Mouse (Mus musculus): Measurements from ENCODE around the gene Mydgf.

GRCm38 (mm10) chr17:56148280-56148679, 35.4 kb downstream of the Mydgf start:
- TF ChIP-seq MAX (IDR thresholded peaks at IDR 0.05; ENCODE audit: low read depth), result no peak
- TF ChIP-seq POLR2AphosphoS2 (IDR thresholded peaks at IDR 0.05; ENCODE audit: insufficient read length, low read depth), result no peak
- TF ChIP-seq POLR2A (IDR thresholded peaks at IDR 0.05; ENCODE audit: insufficient read length, low read depth), result no peak
- no peak for TF ChIP-seq E2F4 (IDR thresholded peaks at IDR 0.05; ENCODE audit: insufficient read depth)
- no peak for TF ChIP-seq CEBPB (IDR thresholded peaks at IDR 0.05; ENCODE audit: insufficient read depth, poor library complexity, severe bottlenecking)
- TF ChIP-seq USF1 (IDR thresholded peaks at IDR 0.05; ENCODE audit: low read depth), result no peak
- TF ChIP-seq MYOD1 (IDR thresholded peaks at IDR 0.05; ENCODE audit: control insufficient read depth in 1 of 3, insufficient read length in 2 of 3, low read depth in 2 of 3), result no peak
- TF ChIP-seq TCF3 (IDR thresholded peaks at IDR 0.05; ENCODE audit: insufficient read length, low read depth), result no peak
